Mouse (Mus musculus): ENCODE measurements at regions not wholly inside any gene's neighbourhood (a gene's known extent, or its start where the extent isn't known, plus 50 kb on each side); places are given as distances from the start of the nearest gene placed in this dataset.
A peak's percentile ranks its signal among the peaks of the same experiment; 100 is the strongest.
"Not testable (repeated sequence)": the region's sequence is repeated elsewhere in the genome, so short reads cannot be mapped to it uniquely, and the experiment has no call there.

- DNase-seq: no peak
- intact Hi-C loops (cut with DNase I): no loop called here
These were observed 389.1 kb upstream of the Klhl29 start for GRCm38 (mm10) chr12:5764445-5765170.

- intact Hi-C loops (cut with DNase I): no loop called here
- no peak for DNase-seq
These were observed 388.5 kb upstream of the Klhl29 start for GRCm38 (mm10) chr12:5764026-5764425.

GRCm38 (mm10) chr12:5762306-5762927 is 386.9 kb upstream of the Klhl29 start:
- intact Hi-C loops (cut with DNase I): no loop called here
- peak; percentile 17 to 18 for DNase-seq

- DNase-seq: no peak
- intact Hi-C loops (cut with DNase I): no loop called here
These were observed 384.0 kb upstream of the Klhl29 start for GRCm38 (mm10) chr12:5759485-5759884.

GRCm38 (mm10) chr12:5757766-5758165 is 382.3 kb upstream of the Klhl29 start:
- intact Hi-C loops (cut with DNase I): no loop called here
- DNase-seq: no peak

GRCm38 (mm10) chr12:5757361-5757760 is 381.9 kb upstream of the Klhl29 start:
- intact Hi-C loops (cut with DNase I): no loop called here
- no peak for DNase-seq

GRCm38 (mm10) chr12:5753831-5754230 is 378.3 kb upstream of the Klhl29 start:
- no peak for DNase-seq
- intact Hi-C loops (cut with DNase I): no loop called here

- intact Hi-C loops (cut with DNase I): no loop called here
- no peak for DNase-seq
These were observed 368.7 kb upstream of the Klhl29 start for GRCm38 (mm10) chr12:5744086-5744709.

GRCm38 (mm10) chr12:5736066-5736465 is 360.6 kb upstream of the Klhl29 start:
- intact Hi-C loops (cut with DNase I): no loop called here
- no peak for DNase-seq

- intact Hi-C loops (cut with DNase I): no loop called here
- DNase-seq: no peak
These were observed 359.4 kb upstream of the Klhl29 start for GRCm38 (mm10) chr12:5734902-5735301.

GRCm38 (mm10) chr12:5723113-5723512 is 347.6 kb upstream of the Klhl29 start:
- DNase-seq: no peak
- intact Hi-C loops (cut with DNase I): no loop called here

GRCm38 (mm10) chr12:5717527-5717926 is 342.0 kb upstream of the Klhl29 start:
- intact Hi-C loops (cut with DNase I): not testable (repeated sequence)

GRCm38 (mm10) chr12:5698778-5699454 is 323.4 kb upstream of the Klhl29 start:
- intact Hi-C loops (cut with DNase I): no loop called here
- no peak for DNase-seq

More at GRCm38 (mm10) chr12:5717527-5717926, 342.0 kb upstream of the Klhl29 start:
- peak in 1 of 2 experiments; percentile 5 for DNase-seq

GRCm38 (mm10) chr12:5682182-5682581 is 306.7 kb upstream of the Klhl29 start:
- intact Hi-C loops (cut with DNase I): no loop called here
- no peak for DNase-seq

- intact Hi-C loops (cut with DNase I): not testable (repeated sequence)
These were observed 302.6 kb upstream of the Klhl29 start for GRCm38 (mm10) chr12:5678126-5678525.

GRCm38 (mm10) chr12:5668486-5668885 is 293.0 kb upstream of the Klhl29 start:
- no peak for DNase-seq
- intact Hi-C loops (cut with DNase I): no loop called here

More at GRCm38 (mm10) chr12:5678126-5678525, 302.6 kb upstream of the Klhl29 start:
- DNase-seq: not testable (repeated sequence)

- intact Hi-C loops (cut with DNase I): no loop called here
- no peak for DNase-seq
These were observed 262.2 kb upstream of the Klhl29 start for GRCm38 (mm10) chr12:5637571-5638275.

- intact Hi-C loops (cut with DNase I): no loop called here
- no peak for DNase-seq
These were observed 258.5 kb upstream of the Klhl29 start for GRCm38 (mm10) chr12:5633971-5634370.

GRCm38 (mm10) chr12:5601084-5601654 is 225.7 kb upstream of the Klhl29 start:
- intact Hi-C loops (cut with DNase I): no loop called here
- DNase-seq: no peak

GRCm38 (mm10) chr12:5599426-5599825 is 223.9 kb upstream of the Klhl29 start:
- intact Hi-C loops (cut with DNase I): no loop called here
- DNase-seq: peak in 1 of 2 experiments; percentile 8

Measured in heart, postnatal 36 days (tissue).